18 mouse cellular contexts compared by ENCODE assay signal in the genomic region with DNA sequence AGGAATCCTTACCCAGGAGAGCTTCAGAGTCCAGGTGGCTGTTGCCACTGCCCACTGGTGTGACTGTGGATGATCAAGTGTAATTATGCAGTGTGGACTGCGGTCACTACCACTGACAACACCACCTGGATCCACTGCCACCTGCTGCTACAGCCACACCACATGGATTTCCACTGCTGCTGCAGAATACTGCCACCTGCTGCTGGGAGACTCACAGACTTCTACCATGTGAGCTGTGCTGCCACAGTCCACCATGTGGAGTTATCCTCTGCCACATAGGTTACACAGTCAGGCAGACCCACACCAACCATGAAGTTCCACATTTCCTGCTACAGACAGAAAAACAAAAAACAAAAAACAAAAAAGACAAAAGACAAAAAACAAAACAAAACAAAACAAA.
DNase-seq lines count a peak whose midpoint lies in the region; ATAC-seq and TF ChIP-seq lines count a peak whose summit lies in the region.
"Had no signal": no experiment of that assay in that cellular context is flagged by ENCODE, and none has a peak within 500 bp of the region (broad histone marks: within the 10 kb centered on the region; RNA-seq: fewer than 3 reads in every experiment).

No protein-coding gene starts in this region.

- no peaks in the 10 kb centered on the region for H3K36me3 ChIP-seq in kidney, embryonic 14.5 days (ENCODE audit: control insufficient read depth, insufficient read depth, low read length)
- H3K36me3 ChIP-seq in testis, adult 2 months (ENCODE audit: control insufficient read depth, insufficient read depth, low read length) = no peaks in the 10 kb centered on the region
- H3K36me3 ChIP-seq: embryonic facial prominence, embryonic 13.5 days; midbrain, embryonic 10.5 days; neural tube, embryonic 12.5 days had no signal

- peak; percentile 44 for DNase-seq in kidney, adult 9 months
- DNase-seq in testis, postnatal 14 days (ENCODE audit: low spot score) = no peak
- peak; percentile 7 for DNase-seq in kidney, postnatal 14 days
- no peak for DNase-seq in B cell, adult 2 months
- no peak for DNase-seq in right cerebral cortex, adult 18-20 months
- DNase-seq in layer of hippocampus, adult 9-10 months (ENCODE audit: low spot score) = no peak
- DNase-seq: cerebellum, adult 8-10 months; heart, adult 2 months; heart, postnatal 4 days had no signal

- TF ChIP-seq CTCF in testis, adult 2 months (IDR thresholded peaks at IDR 0.05; ENCODE audit: control insufficient read depth, insufficient read depth, insufficient replicate concordance, low read depth, low read length) = peak; percentile 26; the same call in 1 of the 2 replicates

- no peak overlapping the region for H3K4me2 ChIP-seq in kidney, embryonic 14.5 days (replicated peaks; ENCODE audit: low read depth, low read length)
- H3K4me2 ChIP-seq: embryonic facial prominence, embryonic 13.5 days; liver, embryonic 11.5 days; neural tube, embryonic 12.5 days had no signal

- H3K4me1 ChIP-seq in kidney, embryonic 14.5 days (ENCODE audit: control insufficient read depth, insufficient read depth, low read length) = no peaks in the 10 kb centered on the region
- H3K4me1 ChIP-seq in testis, adult 2 months (ENCODE audit: control insufficient read depth, insufficient read depth, low read length) = no peaks in the 10 kb centered on the region
- H3K4me1 ChIP-seq: embryonic facial prominence, embryonic 13.5 days; midbrain, embryonic 10.5 days; neural tube, embryonic 12.5 days had no signal

- no peak for TF ChIP-seq POLR2A in testis, adult 2 months (IDR thresholded peaks at IDR 0.05; ENCODE audit: control insufficient read depth, low read depth, low read length)

- no peak for ATAC-seq in kidney, embryonic 14.5 days (ENCODE audit: low FRiP score, low TSS enrichment)
- ATAC-seq: activated CD4-positive, CD25-positive, alpha-beta regulatory T cell, adult 4 months; intestine, embryonic 16.5 days had no signal

- H3K4me3 ChIP-seq in kidney, embryonic 14.5 days (ENCODE audit: low read length) = no peak overlapping the region
- no peak overlapping the region for H3K4me3 ChIP-seq in testis, adult 2 months (ENCODE audit: control insufficient read depth, low read depth, low read length)
- H3K4me3 ChIP-seq: embryonic facial prominence, embryonic 13.5 days; heart, adult 2 months; left cerebral cortex, adult 2 months; midbrain, embryonic 10.5 days; neural tube, embryonic 12.5 days had no signal

- H3K27ac ChIP-seq in kidney, embryonic 14.5 days (ENCODE audit: low read depth, low read length) = no peak overlapping the region
- no peak overlapping the region for H3K27ac ChIP-seq in testis, adult 2 months (ENCODE audit: control insufficient read depth, insufficient read depth, low read depth, low read length)
- H3K27ac ChIP-seq: embryonic facial prominence, embryonic 13.5 days; heart, adult 2 months; left cerebral cortex, adult 2 months; midbrain, embryonic 10.5 days; neural tube, embryonic 12.5 days had no signal

- no peak overlapping the region for H3K9ac ChIP-seq in kidney, embryonic 14.5 days (ENCODE audit: low read depth, low read length)
- H3K9ac ChIP-seq: embryonic facial prominence, embryonic 13.5 days; neural tube, embryonic 12.5 days had no signal

- H3K27me3 ChIP-seq in kidney, embryonic 14.5 days (ENCODE audit: control insufficient read depth, insufficient read depth, low read length) = no peaks in the 10 kb centered on the region
- H3K27me3 ChIP-seq in testis, adult 2 months (ENCODE audit: control insufficient read depth, insufficient read depth, low read length) = no peaks in the 10 kb centered on the region
- H3K27me3 ChIP-seq: embryonic facial prominence, embryonic 13.5 days; neural tube, embryonic 12.5 days had no signal

- whole genome bisulfite sequencing in kidney, embryonic 14.5 days = 100% methylated on average over 1 of the region's 1 CpGs

- no peaks in the 10 kb centered on the region for H3K9me3 ChIP-seq in kidney, embryonic 14.5 days (ENCODE audit: control insufficient read depth, low read length)
- H3K9me3 ChIP-seq: embryonic facial prominence, embryonic 13.5 days; midbrain, embryonic 10.5 days; neural tube, embryonic 12.5 days had no signal

Comparison
In these comparisons a context has a peak if more than half of its experiments do, and no peak if none do; other contexts are left out.
1. DNase-seq: peak in kidney, adult 9 months (single experiment) and kidney, postnatal 14 days (single experiment); none in testis, postnatal 14 days (single experiment), B cell, adult 2 months (0 of 2), right cerebral cortex, adult 18-20 months (single experiment) and layer of hippocampus, adult 9-10 months (single experiment).